Mouse (Mus musculus): Measurements from ENCODE around the gene Nckap5l. TPM values are rescaled to one million over a fixed set of nuclear protein-coding genes. Genes with fewer than 3 reads are reported as not detected.
"Not testable (repeated sequence)": the region's sequence is repeated elsewhere in the genome, so short reads cannot be mapped to it uniquely, and the experiment has no call there.

Gene Nckap5l
- polyA plus RNA-seq, 1 experiment from 2014 or later = 9.1 TPM

DNA sequence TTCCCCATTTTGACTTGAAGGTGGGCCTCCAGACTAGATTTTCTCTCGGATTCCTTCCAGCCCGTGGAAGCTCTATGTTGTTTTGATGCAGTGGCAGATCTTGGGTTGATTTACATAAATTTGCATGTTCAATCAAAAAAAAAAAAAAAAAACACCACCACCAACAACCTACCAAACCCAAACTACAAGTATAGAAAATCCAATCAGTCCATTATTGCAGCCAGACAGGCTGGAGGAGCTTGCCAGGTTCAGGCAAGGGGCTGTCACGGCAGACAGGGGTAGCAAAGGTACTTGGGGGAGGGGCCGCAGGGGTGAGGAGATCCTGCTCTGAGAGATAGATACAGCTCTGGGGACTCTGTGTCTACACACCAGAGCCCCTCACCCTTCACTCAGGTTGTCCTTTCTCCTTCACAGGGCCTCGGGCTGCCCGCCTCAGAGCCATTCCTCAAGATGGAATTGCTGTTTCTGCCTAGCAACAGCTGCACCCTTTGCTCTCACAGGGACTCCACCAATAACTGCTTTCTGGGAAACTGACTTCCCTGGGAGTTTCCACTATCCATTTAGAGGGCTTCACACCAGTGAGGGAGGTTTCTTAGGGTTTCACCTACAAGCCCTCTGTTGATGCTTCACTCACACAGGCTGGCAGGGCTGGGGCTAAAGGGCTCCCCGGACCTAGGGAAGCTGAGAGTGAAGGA is 2.8 kb downstream of the Nckap5l start:
- H3K36me3 ChIP-seq (ENCODE audit: control insufficient read depth, insufficient read depth, low read length) = 0 out of 2 replicates have a peak, but pooled peaks cover 3% of the 10 kb centered on the region
- 61% methylated on average over 7 of the region's 7 CpGs for WGBS
- H3K4me1 ChIP-seq (ENCODE audit: control insufficient read depth, insufficient read depth, low read length) = peaks cover 22% of the 10 kb centered on the region
- 0 out of 2 replicates have a peak overlapping the region, but pooled peaks have one; percentile 29 for H3K9ac ChIP-seq (ENCODE audit: low read length)
- no peaks in the 10 kb centered on the region for H3K27me3 ChIP-seq (replicated peaks; ENCODE audit: control insufficient read depth, insufficient read depth, low read length)
- H3K9me3 ChIP-seq (replicated peaks; ENCODE audit: control insufficient read depth, low read length) = no peaks in the 10 kb centered on the region
- H3K4me3 ChIP-seq (ENCODE audit: low read depth, low read length) = no peak overlapping the region
- no peak for DNase-seq (ENCODE audit: low spot score)
- H3K4me2 ChIP-seq (ENCODE audit: low read length) = no peak overlapping the region
- no peak for ATAC-seq
- no peak overlapping the region for H3K27ac ChIP-seq (ENCODE audit: low read depth, low read length)

GRCm38 (mm10) chr15:99453153-99453900 is 4.2 kb downstream of the Nckap5l start:
- no peak overlapping the region for H3K4me2 ChIP-seq (ENCODE audit: low read length)
- 82% methylated on average over 11 of the region's 11 CpGs for WGBS
- no peaks in the 10 kb centered on the region for H3K9me3 ChIP-seq (replicated peaks; ENCODE audit: control insufficient read depth, low read length)
- DNase-seq (ENCODE audit: low spot score) (no peak), ATAC-seq (no peak)
- H3K4me3 ChIP-seq (ENCODE audit: low read depth, low read length) = no peak overlapping the region
- 0 out of 2 replicates have a peak, but pooled peaks cover 3% of the 10 kb centered on the region for H3K36me3 ChIP-seq (ENCODE audit: control insufficient read depth, insufficient read depth, low read length)
- H3K27me3 ChIP-seq (replicated peaks; ENCODE audit: control insufficient read depth, insufficient read depth, low read length) = no peaks in the 10 kb centered on the region
- no peak overlapping the region for H3K9ac ChIP-seq (ENCODE audit: low read length)
- H3K27ac ChIP-seq (ENCODE audit: low read depth, low read length) = no peak overlapping the region
- peaks cover 20% of the 10 kb centered on the region for H3K4me1 ChIP-seq (ENCODE audit: control insufficient read depth, insufficient read depth, low read length)

DNA sequence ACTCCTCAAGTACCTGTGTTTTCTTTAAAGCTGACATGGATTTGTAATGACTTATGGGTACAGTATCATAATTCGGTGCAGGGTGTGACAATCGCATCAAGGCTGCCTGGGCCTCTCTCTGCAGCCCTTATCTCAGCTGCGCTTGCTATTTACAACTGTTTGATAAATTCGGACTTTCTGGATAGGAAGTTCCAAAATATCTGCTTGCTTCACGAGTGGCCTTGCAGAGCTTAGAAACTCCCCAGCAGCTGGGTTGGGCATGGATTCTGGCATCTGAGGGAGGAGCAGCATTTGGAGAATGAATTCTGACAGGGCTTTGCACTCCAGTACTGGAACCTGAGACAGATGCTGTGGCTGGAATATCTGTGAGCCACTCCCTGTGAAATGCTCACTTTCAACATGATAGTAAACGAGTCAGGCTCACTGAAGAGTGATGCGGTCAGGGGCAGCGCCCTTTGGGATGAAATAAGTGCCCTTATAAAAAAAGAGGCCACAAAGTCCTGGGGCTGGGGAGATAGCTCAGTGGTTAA is 7.7 kb downstream of the Nckap5l start:
- Histone ChIP-seq H3K4me3 (ENCODE audit: low read depth, low read length) (no peak overlapping the region), H3K9ac (ENCODE audit: low read length) (no peak overlapping the region), H3K27ac (ENCODE audit: low read depth, low read length) (peak overlapping the region; percentile 27; the same call in 1 of the 2 replicates), H3K27me3 (replicated peaks; ENCODE audit: control insufficient read depth, insufficient read depth, low read length) (no peaks in the 10 kb centered on the region), H3K36me3 (ENCODE audit: control insufficient read depth, insufficient read depth, low read length) (no peaks in the 10 kb centered on the region), H3K4me2 (ENCODE audit: low read length) (no peak overlapping the region), H3K4me1 (ENCODE audit: control insufficient read depth, insufficient read depth, low read length) (peaks cover under 1% of the 10 kb centered on the region; the same call in 1 of the 2 replicates), H3K9me3 (replicated peaks; ENCODE audit: control insufficient read depth, low read length) (no peaks in the 10 kb centered on the region)
- DNase-seq (ENCODE audit: low spot score) (no peak), ATAC-seq (no peak)
- 93% methylated on average over 8 of the region's 8 CpGs for WGBS

DNA sequence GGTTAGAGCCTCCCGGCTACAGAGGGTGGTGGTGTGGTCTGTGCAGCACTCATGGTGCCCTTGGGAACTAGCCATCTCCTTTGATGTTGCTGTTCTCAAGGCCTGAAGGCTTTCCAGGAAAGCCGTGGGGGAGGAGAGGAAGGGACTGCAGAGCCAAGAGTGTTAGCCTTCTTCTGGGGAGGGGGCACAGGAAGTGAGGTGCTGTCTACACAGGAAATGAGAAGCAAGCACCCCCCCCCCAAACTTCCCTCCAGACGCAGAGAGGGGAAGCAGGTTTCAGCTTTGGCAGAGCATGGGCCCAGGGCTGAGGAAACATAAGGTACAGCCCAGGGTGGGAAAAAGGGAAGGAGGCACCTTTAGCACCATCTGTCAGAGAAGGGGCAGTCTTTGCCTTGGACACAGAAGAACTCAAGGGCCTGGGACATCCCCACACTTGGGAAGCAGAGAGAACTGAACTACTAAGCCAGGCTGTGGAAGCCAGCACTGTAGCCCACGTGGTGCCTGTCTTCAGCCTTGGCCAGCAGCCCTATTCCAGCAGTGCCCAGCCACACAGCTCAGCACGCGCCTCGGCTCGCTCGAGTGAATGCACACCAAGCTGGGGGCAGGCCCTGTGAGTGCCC is 8.3 kb downstream of the Nckap5l start:
- Histone ChIP-seq H3K27me3 (replicated peaks; ENCODE audit: control insufficient read depth, insufficient read depth, low read length) (no peaks in the 10 kb centered on the region), H3K9ac (ENCODE audit: low read length) (no peak overlapping the region), H3K4me1 (ENCODE audit: control insufficient read depth, insufficient read depth, low read length) (no peaks in the 10 kb centered on the region), H3K36me3 (ENCODE audit: control insufficient read depth, insufficient read depth, low read length) (no peaks in the 10 kb centered on the region), H3K4me3 (ENCODE audit: low read depth, low read length) (no peak overlapping the region), H3K9me3 (replicated peaks; ENCODE audit: control insufficient read depth, low read length) (no peaks in the 10 kb centered on the region), H3K27ac (ENCODE audit: low read depth, low read length) (peak overlapping the region; percentile 27; the same call in 1 of the 2 replicates), H3K4me2 (ENCODE audit: low read length) (no peak overlapping the region)
- WGBS = 56% methylated on average over 9 of the region's 9 CpGs
- DNase-seq (ENCODE audit: low spot score) (peak; percentile 33), ATAC-seq (peak; percentile 60; the same call in 1 of the 2 replicates)

DNA sequence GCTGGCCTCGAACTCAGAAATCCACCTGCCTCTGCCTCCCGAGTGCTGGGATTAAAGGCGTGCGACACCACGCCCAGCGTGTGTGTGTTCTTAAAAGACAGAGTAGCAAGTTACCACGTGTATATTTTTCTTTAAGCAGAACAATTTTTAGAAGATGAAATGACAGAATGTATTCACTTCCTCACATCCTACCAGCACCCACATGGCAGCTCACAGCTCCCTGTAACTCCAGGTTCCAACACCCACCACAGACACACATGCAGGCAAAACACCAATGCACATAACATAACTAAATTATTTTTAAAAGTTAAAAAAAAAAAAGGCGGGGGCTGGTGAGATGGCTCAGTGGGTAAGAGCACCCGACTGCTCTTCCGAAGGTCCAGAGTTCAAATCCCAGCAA is 11.4 kb downstream of the Nckap5l start:
- H3K4me2 ChIP-seq (ENCODE audit: low read length); H3K36me3 ChIP-seq (ENCODE audit: control insufficient read depth, insufficient read depth, low read length); H3K27ac ChIP-seq (ENCODE audit: low read depth, low read length); H3K9ac ChIP-seq (ENCODE audit: low read length); H3K9me3 ChIP-seq (replicated peaks; ENCODE audit: control insufficient read depth, low read length); H3K4me1 ChIP-seq (ENCODE audit: control insufficient read depth, insufficient read depth, low read length); ATAC-seq; DNase-seq (ENCODE audit: low spot score); H3K4me3 ChIP-seq (ENCODE audit: low read depth, low read length); H3K27me3 ChIP-seq (replicated peaks; ENCODE audit: control insufficient read depth, insufficient read depth, low read length): not testable (repeated sequence)
- 95% methylated on average over 10 of the region's 10 CpGs for WGBS

DNA sequence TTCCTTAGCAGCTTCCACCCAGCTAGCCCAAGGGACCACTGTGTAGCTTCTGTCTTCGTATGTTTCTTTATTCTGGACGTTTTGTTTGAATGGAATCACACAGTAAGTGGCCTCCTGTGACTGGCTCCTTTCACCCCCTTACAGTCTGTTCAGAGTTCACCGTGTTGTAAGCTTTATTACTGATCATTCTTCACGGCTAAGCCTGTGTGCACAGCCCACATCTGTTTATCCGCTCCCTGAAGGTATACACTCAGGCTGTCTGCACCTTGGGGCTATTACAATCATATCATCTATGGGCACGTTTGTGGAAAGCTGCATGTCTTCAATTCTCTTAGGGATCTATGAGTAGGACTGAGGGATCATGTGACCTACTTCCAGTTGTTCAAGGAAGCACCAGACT is 12.0 kb downstream of the Nckap5l start:
- DNase-seq (ENCODE audit: low spot score) (no peak), ATAC-seq (no peak)
- H3K4me3 ChIP-seq (ENCODE audit: low read depth, low read length) = no peak overlapping the region
- no peaks in the 10 kb centered on the region for H3K27me3 ChIP-seq (replicated peaks; ENCODE audit: control insufficient read depth, insufficient read depth, low read length)
- H3K9me3 ChIP-seq (replicated peaks; ENCODE audit: control insufficient read depth, low read length) = no peaks in the 10 kb centered on the region
- H3K36me3 ChIP-seq (ENCODE audit: control insufficient read depth, insufficient read depth, low read length) = 0 out of 2 replicates have a peak, but pooled peaks cover 2% of the 10 kb centered on the region
- peaks cover 9% of the 10 kb centered on the region for H3K4me1 ChIP-seq (ENCODE audit: control insufficient read depth, insufficient read depth, low read length)
- WGBS = 53% methylated on average over 6 of the region's 6 CpGs
- no peak overlapping the region for H3K27ac ChIP-seq (ENCODE audit: low read depth, low read length)
- H3K9ac ChIP-seq (ENCODE audit: low read length) = no peak overlapping the region
- no peak overlapping the region for H3K4me2 ChIP-seq (ENCODE audit: low read length)

- Histone ChIP-seq H3K27ac (ENCODE audit: low read depth, low read length) (no peak overlapping the region), H3K4me3 (ENCODE audit: low read depth, low read length) (no peak overlapping the region), H3K9ac (ENCODE audit: low read length) (no peak overlapping the region), H3K4me1 (ENCODE audit: control insufficient read depth, insufficient read depth, low read length) (peaks cover 15% of the 10 kb centered on the region), H3K9me3 (replicated peaks; ENCODE audit: control insufficient read depth, low read length) (no peaks in the 10 kb centered on the region), H3K36me3 (ENCODE audit: control insufficient read depth, insufficient read depth, low read length) (peaks cover 9% of the 10 kb centered on the region), H3K4me2 (ENCODE audit: low read length) (no peak overlapping the region), H3K27me3 (replicated peaks; ENCODE audit: control insufficient read depth, insufficient read depth, low read length) (no peaks in the 10 kb centered on the region)
- DNase-seq (ENCODE audit: low spot score) = no peak
- no peak for ATAC-seq
- 90% methylated on average over 7 of the region's 7 CpGs for WGBS
Observed at GRCm38 (mm10) chr15:99442358-99442757, 15.2 kb downstream of the Nckap5l start.

- ATAC-seq = peak; percentile 20; the same call in 1 of the 2 replicates
- no peak overlapping the region for H3K4me3 ChIP-seq (ENCODE audit: low read depth, low read length)
- WGBS = 46% methylated on average over 8 of the region's 8 CpGs
- no peaks in the 10 kb centered on the region for H3K27me3 ChIP-seq (replicated peaks; ENCODE audit: control insufficient read depth, insufficient read depth, low read length)
- H3K4me1 ChIP-seq (ENCODE audit: control insufficient read depth, insufficient read depth, low read length) = peaks cover 15% of the 10 kb centered on the region
- no peaks in the 10 kb centered on the region for H3K9me3 ChIP-seq (replicated peaks; ENCODE audit: control insufficient read depth, low read length)
- H3K9ac ChIP-seq (ENCODE audit: low read length) = no peak overlapping the region
- H3K27ac ChIP-seq (ENCODE audit: low read depth, low read length) = peak overlapping the region; percentile 83
- peak; percentile 38 for DNase-seq (ENCODE audit: low spot score)
- peaks cover 9% of the 10 kb centered on the region for H3K36me3 ChIP-seq (ENCODE audit: control insufficient read depth, insufficient read depth, low read length)
- no peak overlapping the region for H3K4me2 ChIP-seq (ENCODE audit: low read length)
Observed at GRCm38 (mm10) chr15:99440816-99441457, 16.6 kb downstream of the Nckap5l start.
